Mouse (Mus musculus) forebrain, embryonic 11.5 days (tissue): ENCODE data around the gene Ppp1r35. TPM values are rescaled to one million over a fixed set of nuclear protein-coding genes. Genes with fewer than 3 reads are reported as not detected.

Experiments used
- ATAC-seq: fragments of 200-750 bp; cut with Nextera tagmentation; replicated peaks from 2 replicates; pipeline ENCODE4 v1.8.0; 2017; ENCODE audit warnings: moderate TSS enrichment; ENCODE audit not compliant: low FRiP score
- DNase-seq: peaks from one replicate; pipeline ENCODE4 v3.0.0-alpha.2; 2017; ENCODE audit warnings: low spot score
- H3K27ac ChIP-seq: fragments of 300-500 bp; sonication (generic); 2 replicates; pipeline ENCODE4 v1.5.1; 2014; ENCODE audit warnings: low read depth, low read length
- H3K27me3 ChIP-seq: fragments of 300-500 bp; sonication (generic); 2 replicates; pipeline ENCODE4 v1.6.1; 2014; ENCODE audit warnings: mild to moderate bottlenecking, low read length, mixed read lengths; ENCODE audit not compliant: control insufficient read depth, insufficient read depth
- H3K36me3 ChIP-seq: fragments of 300-500 bp; sonication (generic); 2 replicates; pipeline ENCODE4 v1.6.1; 2014; ENCODE audit warnings: mild to moderate bottlenecking, low read length, moderate library complexity, mixed read lengths; ENCODE audit not compliant: control insufficient read depth, insufficient read depth
- H3K4me1 ChIP-seq: fragments of 300-500 bp; sonication (generic); replicated peaks from 2 replicates; pipeline ENCODE4 v1.6.1; 2014; ENCODE audit warnings: low read length, mixed read lengths; ENCODE audit not compliant: control insufficient read depth, insufficient read depth
- H3K4me2 ChIP-seq: fragments of 300-500 bp; sonication (generic); 2 replicates; pipeline ENCODE4 v1.6.1; 2014; ENCODE audit warnings: low read depth, mild to moderate bottlenecking, low read length, moderate library complexity, mixed read lengths; ENCODE audit not compliant: severe bottlenecking
- H3K4me3 ChIP-seq: fragments of 300-500 bp; sonication (generic); 2 replicates; pipeline ENCODE4 v1.5.1; 2014; ENCODE audit warnings: low read depth, low read length
- H3K9ac ChIP-seq: fragments of 300-500 bp; sonication (generic); 2 replicates; pipeline ENCODE4 v1.6.1; 2014; ENCODE audit warnings: low read length
- H3K9me3 ChIP-seq: fragments of 300-500 bp; sonication (generic); 2 replicates; pipeline ENCODE4 v1.6.1; 2016; ENCODE audit warnings: low read length, mixed read lengths; ENCODE audit not compliant: control insufficient read depth
- WGBS: fragments of 180-500 bp; shearing (Covaris S2); extraction: QIAGEN DNeasy Blood & Tissue Kit; methylation state at CpG from one replicate; pipeline ENCODE4 v1.1.7; 2014; 5-methylcytosine and 5-hydroxymethylcytosine counted together
- polyA plus RNA-seq: library from polyadenylated mRNA; unstranded; fragments of >200 nt; fragmentation: Nextera tagmentation; extraction: Ambion mirVana; gene quantifications from 2 replicates; pipeline ENCODE4 v1.2.1, GENCODE M21; 2014

The Ppp1r35 gene
- polyA plus RNA-seq, 1 experiment from 2014 or later: 72.8 TPM

GRCm38 (mm10) chr5:137791553-137791952 is 12.9 kb downstream of the Ppp1r35 start:
- no peak for DNase-seq
- Histone ChIP-seq H3K27me3 (no peaks in the 10 kb centered on the region; the same call in 1 of the 2 replicates), H3K9ac (no peak overlapping the region), H3K27ac (no peak overlapping the region), H3K4me1 (no peaks in the 10 kb centered on the region), H3K4me2 (no peak overlapping the region), H3K9me3 (no peaks in the 10 kb centered on the region), H3K4me3 (no peak overlapping the region), H3K36me3 (no peaks in the 10 kb centered on the region)
- ATAC-seq: no peak

GRCm38 (mm10) chr5:137796606-137797005 is 18.0 kb downstream of the Ppp1r35 start:
- H3K4me1 ChIP-seq: no peaks in the 10 kb centered on the region
- no peak for DNase-seq
- no peaks in the 10 kb centered on the region for H3K27me3 ChIP-seq
- no peak overlapping the region for H3K4me2 ChIP-seq
- H3K9ac ChIP-seq: no peak overlapping the region
- H3K27ac ChIP-seq: no peak overlapping the region
- WGBS: 84% methylated on average over 3 of the region's 3 CpGs
- no peaks in the 10 kb centered on the region for H3K9me3 ChIP-seq
- no peak overlapping the region for H3K4me3 ChIP-seq
- H3K36me3 ChIP-seq: no peaks in the 10 kb centered on the region
- no peak for ATAC-seq

- no peak overlapping the region for H3K9ac ChIP-seq
- no peaks in the 10 kb centered on the region for H3K36me3 ChIP-seq
- no peaks in the 10 kb centered on the region for H3K4me1 ChIP-seq
- 89% methylated on average over 3 of the region's 3 CpGs for WGBS
- ATAC-seq (no peak), DNase-seq (no peak)
- no peak overlapping the region for H3K4me2 ChIP-seq
- no peaks in the 10 kb centered on the region for H3K27me3 ChIP-seq
- no peak overlapping the region for H3K27ac ChIP-seq
- H3K9me3 ChIP-seq: no peaks in the 10 kb centered on the region
- no peak overlapping the region for H3K4me3 ChIP-seq
These were observed 22.3 kb downstream of the Ppp1r35 start for GRCm38 (mm10) chr5:137800917-137801316.

GRCm38 (mm10) chr5:137806158-137806557 is 27.5 kb downstream of the Ppp1r35 start:
- ATAC-seq: no peak
- H3K27ac ChIP-seq: no peak overlapping the region
- no peak overlapping the region for H3K4me3 ChIP-seq
- no peak overlapping the region for H3K9ac ChIP-seq
- H3K4me2 ChIP-seq: no peak overlapping the region
- no peaks in the 10 kb centered on the region for H3K27me3 ChIP-seq
- H3K4me1 ChIP-seq: no peaks in the 10 kb centered on the region
- 85% methylated on average over 1 of the region's 1 CpGs for WGBS
- DNase-seq: no peak
- H3K36me3 ChIP-seq: no peaks in the 10 kb centered on the region
- no peaks in the 10 kb centered on the region for H3K9me3 ChIP-seq

- no peak overlapping the region for H3K27ac ChIP-seq
- H3K9ac ChIP-seq: no peak overlapping the region
- WGBS: 90% methylated on average over 5 of the region's 5 CpGs
- H3K4me3 ChIP-seq: no peak overlapping the region
- H3K9me3 ChIP-seq: no peaks in the 10 kb centered on the region
- H3K36me3 ChIP-seq: no peaks in the 10 kb centered on the region
- no peaks in the 10 kb centered on the region for H3K4me1 ChIP-seq
- no peak for ATAC-seq
- no peak for DNase-seq
- no peak overlapping the region for H3K4me2 ChIP-seq
- no peaks in the 10 kb centered on the region for H3K27me3 ChIP-seq
These were observed 29.7 kb downstream of the Ppp1r35 start for GRCm38 (mm10) chr5:137808316-137808715.

GRCm38 (mm10) chr5:137817466-137818222 is 39.0 kb downstream of the Ppp1r35 start:
- DNase-seq (no peak), ATAC-seq (no peak)
- Histone ChIP-seq H3K27ac (no peak overlapping the region), H3K36me3 (no peaks in the 10 kb centered on the region), H3K4me1 (no peaks in the 10 kb centered on the region), H3K9me3 (no peaks in the 10 kb centered on the region), H3K4me3 (no peak overlapping the region), H3K9ac (no peak overlapping the region), H3K4me2 (no peak overlapping the region), H3K27me3 (no peaks in the 10 kb centered on the region)
- 81% methylated on average over 4 of the region's 4 CpGs for WGBS

- no peak overlapping the region for H3K4me2 ChIP-seq
- no peaks in the 10 kb centered on the region for H3K36me3 ChIP-seq
- no peaks in the 10 kb centered on the region for H3K9me3 ChIP-seq
- no peaks in the 10 kb centered on the region for H3K27me3 ChIP-seq
- DNase-seq (no peak), ATAC-seq (no peak)
- no peaks in the 10 kb centered on the region for H3K4me1 ChIP-seq
- H3K4me3 ChIP-seq: no peak overlapping the region
- 71% methylated on average over 4 of the region's 4 CpGs for WGBS
- H3K27ac ChIP-seq: no peak overlapping the region
- H3K9ac ChIP-seq: no peak overlapping the region
These were observed 43.5 kb downstream of the Ppp1r35 start for GRCm38 (mm10) chr5:137822126-137822525.

- ATAC-seq (no peak), DNase-seq (no peak)
- H3K4me3 ChIP-seq: no peak overlapping the region
- no peaks in the 10 kb centered on the region for H3K36me3 ChIP-seq
- no peaks in the 10 kb centered on the region for H3K27me3 ChIP-seq
- H3K4me1 ChIP-seq: no peaks in the 10 kb centered on the region
- no peak overlapping the region for H3K27ac ChIP-seq
- H3K4me2 ChIP-seq: no peak overlapping the region
- no peaks in the 10 kb centered on the region for H3K9me3 ChIP-seq
- no peak overlapping the region for H3K9ac ChIP-seq
- WGBS: 85% methylated on average over 1 of the region's 1 CpGs
These were observed 44.0 kb downstream of the Ppp1r35 start for GRCm38 (mm10) chr5:137822602-137823001.

- no peak for ATAC-seq
- DNase-seq: no peak
- Histone ChIP-seq H3K9ac (no peak overlapping the region), H3K4me1 (no peaks in the 10 kb centered on the region), H3K4me2 (no peak overlapping the region), H3K27me3 (no peaks in the 10 kb centered on the region), H3K4me3 (no peak overlapping the region), H3K27ac (no peak overlapping the region), H3K9me3 (no peaks in the 10 kb centered on the region), H3K36me3 (no peaks in the 10 kb centered on the region)
- 85% methylated on average over 6 of the region's 6 CpGs for WGBS
These were observed 44.9 kb downstream of the Ppp1r35 start for GRCm38 (mm10) chr5:137823455-137824045.
